Mouse (Mus musculus) thymus, adult 2 months (tissue): Measurements from ENCODE around the gene Nadsyn1.

Experiments used
- CTCF ChIP-seq: fragments of 200-500 bp; IDR thresholded peaks from 2 replicates; pipeline ENCODE4 v1.5.1; 2012; ENCODE audit warnings: mild to moderate bottlenecking, control low read depth, low read length, moderate library complexity, borderline replicate concordance; ENCODE audit not compliant: control insufficient read depth, poor library complexity, insufficient read depth; ENCODE audit errors: extremely low read depth
- POLR2A ChIP-seq: fragments of 200-500 bp; IDR thresholded peaks from 2 replicates; pipeline ENCODE4 v1.6.1; 2012; ENCODE audit warnings: mild to moderate bottlenecking, low read length, control low read depth, moderate library complexity; ENCODE audit not compliant: control insufficient read depth, poor library complexity, insufficient read depth; ENCODE audit errors: extremely low read depth

- TF ChIP-seq CTCF (no peak), POLR2A (no peak)
These were observed 11.7 kb upstream of the Nadsyn1 start for GRCm38 (mm10) chr7:143834316-143834715.
